Mouse (Mus musculus) midbrain, embryonic 14.5 days (tissue): Measurements from ENCODE around the gene Csnk1g2. TPM values are rescaled to one million over a fixed set of nuclear protein-coding genes. Genes with fewer than 3 reads are reported as not detected.

Experiments used
- ATAC-seq: fragments of 200-750 bp; cut with Nextera tagmentation; 2 replicates; pipeline ENCODE4 v1.8.0; 2017; ENCODE audit warnings: moderate number of reproducible peaks, moderate library complexity; ENCODE audit not compliant: low FRiP score, low TSS enrichment
- DNase-seq: peaks from one replicate; pipeline ENCODE4 v3.0.0-alpha.2; 2015
- H3K27ac ChIP-seq: fragments of 300-500 bp; sonication (generic); replicated peaks from 2 replicates; pipeline ENCODE4 v1.5.1; 2014; ENCODE audit warnings: mild to moderate bottlenecking, low read depth, low read length, moderate library complexity
- H3K27me3 ChIP-seq: fragments of 300-500 bp; sonication (generic); 2 replicates; pipeline ENCODE4 v1.6.1; 2014; ENCODE audit warnings: low read length, control low read depth, mixed read lengths; ENCODE audit not compliant: control insufficient read depth, insufficient read depth
- H3K36me3 ChIP-seq: fragments of 300-500 bp; sonication (generic); 2 replicates; pipeline ENCODE4 v1.6.1; 2014; ENCODE audit warnings: low read length, control low read depth; ENCODE audit not compliant: control insufficient read depth, insufficient read depth
- H3K4me1 ChIP-seq: fragments of 300-500 bp; sonication (generic); 2 replicates; pipeline ENCODE4 v1.6.1; 2014; ENCODE audit warnings: mild to moderate bottlenecking, antibody characterized with exemption, low read length, control low read depth; ENCODE audit not compliant: control insufficient read depth, insufficient read depth
- H3K4me2 ChIP-seq: fragments of 300-500 bp; sonication (generic); 2 replicates; pipeline ENCODE4 v1.6.1; 2014; ENCODE audit warnings: mild to moderate bottlenecking, low read length, moderate library complexity
- H3K4me3 ChIP-seq: fragments of 300-500 bp; sonication (generic); replicated peaks from 2 replicates; pipeline ENCODE4 v1.5.1; 2014; ENCODE audit warnings: low read depth, low read length
- H3K9ac ChIP-seq: fragments of 300-500 bp; sonication (generic); replicated peaks from 2 replicates; pipeline ENCODE4 v1.6.1; 2014; ENCODE audit warnings: mild to moderate bottlenecking, low read length, moderate library complexity
- H3K9me3 ChIP-seq: fragments of 300-500 bp; sonication (generic); 2 replicates; pipeline ENCODE4 v1.6.1; 2016; ENCODE audit warnings: low read length, control low read depth, mixed read lengths; ENCODE audit not compliant: control insufficient read depth
- WGBS: fragments of 180-500 bp; shearing (Covaris S2); extraction: QIAGEN DNeasy Blood & Tissue Kit; methylation state at CpG from one replicate; pipeline ENCODE4 v1.1.7; 2014; 5-methylcytosine and 5-hydroxymethylcytosine counted together
- microRNA-seq: library from miRNA; unstranded; fragments of <30 nt; microRNA quantifications from one replicate; pipeline ENCODE4, GENCODE M21; 2016
- polyA plus RNA-seq: library from polyadenylated mRNA; unstranded; fragments of >200 nt; fragmentation: Nextera tagmentation; extraction: Ambion mirVana; gene quantifications from 2 replicates; pipeline ENCODE4 v1.2.1, GENCODE M21; 2014

Gene Csnk1g2
- polyA plus RNA-seq, 1 experiment from 2014 or later, result 74.1 TPM

GRCm38 (mm10) chr10:80684984-80685383 is 62.3 kb downstream of the Csnk1g2 start:
- H3K36me3 ChIP-seq, result peaks cover 53% of the 10 kb centered on the region
- no peak overlapping the region for H3K4me2 ChIP-seq
- H3K9me3 ChIP-seq, result no peaks in the 10 kb centered on the region
- DNase-seq (no peak), ATAC-seq (no peak)
- H3K27ac ChIP-seq, result no peak overlapping the region
- H3K4me3 ChIP-seq, result no peak overlapping the region
- H3K27me3 ChIP-seq, result no peaks in the 10 kb centered on the region
- no peaks in the 10 kb centered on the region for H3K4me1 ChIP-seq
- WGBS, result 88% methylated on average over 4 of the region's 4 CpGs
- no peak overlapping the region for H3K9ac ChIP-seq

- ATAC-seq (no peak), DNase-seq (no peak)
- Histone ChIP-seq H3K4me1 (no peaks in the 10 kb centered on the region), H3K4me2 (no peak overlapping the region), H3K9ac (no peak overlapping the region), H3K27ac (no peak overlapping the region), H3K9me3 (no peaks in the 10 kb centered on the region), H3K36me3 (peaks cover 69% of the 10 kb centered on the region), H3K4me3 (no peak overlapping the region), H3K27me3 (no peaks in the 10 kb centered on the region)
- WGBS, result 96% methylated on average over 3 of the region's 3 CpGs
These were observed 64.0 kb downstream of the Csnk1g2 start for GRCm38 (mm10) chr10:80686617-80687016.

GRCm38 (mm10) chr10:80687850-80688249 is 65.2 kb downstream of the Csnk1g2 start:
- Histone ChIP-seq H3K27ac (no peak overlapping the region), H3K9ac (no peak overlapping the region), H3K36me3 (peaks cover 74% of the 10 kb centered on the region), H3K4me1 (no peaks in the 10 kb centered on the region), H3K4me2 (no peak overlapping the region), H3K27me3 (no peaks in the 10 kb centered on the region), H3K4me3 (no peak overlapping the region), H3K9me3 (no peaks in the 10 kb centered on the region)
- WGBS, result 49% methylated on average over 5 of the region's 5 CpGs
- DNase-seq, result peak; percentile 80
- ATAC-seq, result no peak

Small RNA genes within 50 kb of the gene (microRNA-seq; reads per million reads assigned to microRNA genes)
- not detected for gene Mir6912

Other genes with a start within 250 kb of the Csnk1g2 start
- gene Mex3d, start 235.2 kb upstream of the Csnk1g2 start, polyA plus RNA-seq, result 17.3 and 28.2 TPM in 2 replicates
- gene Mbd3, start 223.3 kb upstream of the Csnk1g2 start, polyA plus RNA-seq, result 166 and 208 TPM in 2 replicates
- gene Uqcr11, start 216.0 kb upstream of the Csnk1g2 start, polyA plus RNA-seq, result 532 and 742 TPM in 2 replicates
- 49.8 and 60.4 TPM in 2 replicates for gene Tcf3, start 189.2 kb upstream of the Csnk1g2 start, polyA plus RNA-seq
- 2.2 and 2.4 TPM in 2 replicates for gene Onecut3, start 128.0 kb upstream of the Csnk1g2 start, polyA plus RNA-seq
- gene Atp8b3, start 83.7 kb upstream of the Csnk1g2 start, polyA plus RNA-seq, result 0.76 and 0.78 TPM in 2 replicates
- gene Rexo1, start 61.3 kb upstream of the Csnk1g2 start, polyA plus RNA-seq, result 31.7 and 34.2 TPM in 2 replicates
- gene Klf16, start 45.5 kb upstream of the Csnk1g2 start, polyA plus RNA-seq, result 4.9 and 5.0 TPM in 2 replicates
- gene Abhd17a, start 32.5 kb upstream of the Csnk1g2 start, polyA plus RNA-seq, result 128 and 151 TPM in 2 replicates
- 62.1 and 67.6 TPM in 2 replicates for gene Scamp4, start 20.0 kb upstream of the Csnk1g2 start, polyA plus RNA-seq
- gene Adat3, start 20.0 kb upstream of the Csnk1g2 start, polyA plus RNA-seq, result 4.9 and 5.0 TPM in 2 replicates
- 2.5 and 2.6 TPM in 2 replicates for gene Gm49322, start 16.8 kb upstream of the Csnk1g2 start, polyA plus RNA-seq
- 80.1 and 88.8 TPM in 2 replicates for gene Btbd2, start 34.2 kb downstream of the Csnk1g2 start, polyA plus RNA-seq
- 46.7 and 54.2 TPM in 2 replicates for gene Mknk2, start 55.3 kb downstream of the Csnk1g2 start, polyA plus RNA-seq
- 45.2 and 47.3 TPM in 2 replicates for gene Mob3a, start 79.1 kb downstream of the Csnk1g2 start, polyA plus RNA-seq
- 22.4 and 25.1 TPM in 2 replicates for gene Izumo4, start 79.3 kb downstream of the Csnk1g2 start, polyA plus RNA-seq
- 106 and 116 TPM in 2 replicates for gene Ap3d1, start 119.4 kb downstream of the Csnk1g2 start, polyA plus RNA-seq
- gene Dot1l, start 132.4 kb downstream of the Csnk1g2 start, polyA plus RNA-seq, result 23.4 and 27.9 TPM in 2 replicates
- gene Sf3a2, start 175.4 kb downstream of the Csnk1g2 start, polyA plus RNA-seq, result 57.2 and 75.1 TPM in 2 replicates
- gene Plekhj1, start 175.8 kb downstream of the Csnk1g2 start, polyA plus RNA-seq, result 107 and 116 TPM in 2 replicates
- gene Amh, start 182.4 kb downstream of the Csnk1g2 start, polyA plus RNA-seq, result 0.12 TPM in 1 of 2 replicates, not detected in the other
- 0.23 and 0.30 TPM in 2 replicates for gene Jsrp1, start 190.7 kb downstream of the Csnk1g2 start, polyA plus RNA-seq
- gene Oaz1, start 203.8 kb downstream of the Csnk1g2 start, polyA plus RNA-seq, result 1,218 and 1,334 TPM in 2 replicates
- gene Lingo3, start 221.2 kb downstream of the Csnk1g2 start, polyA plus RNA-seq, result 6.2 and 7.3 TPM in 2 replicates
- gene Lsm7, start 232.4 kb downstream of the Csnk1g2 start, polyA plus RNA-seq, result 256 and 328 TPM in 2 replicates
- 60.5 and 62.7 TPM in 2 replicates for gene Sppl2b, start 232.4 kb downstream of the Csnk1g2 start, polyA plus RNA-seq
- gene Tmprss9, start 249.0 kb downstream of the Csnk1g2 start, polyA plus RNA-seq, result 0.26 TPM in 1 of 2 replicates, not detected in the other